Mouse (Mus musculus) right cerebral cortex, postnatal 4 days (tissue): ENCODE results near the gene Txnip.
"Not testable (repeated sequence)": the region's sequence is repeated elsewhere in the genome, so short reads cannot be mapped to it uniquely, and the experiment has no call there.

Source experiments
- DNase-seq: peaks from one replicate; pipeline ENCODE4 v3.0.0-alpha.2; 2022

Gene Txnip

DNA sequence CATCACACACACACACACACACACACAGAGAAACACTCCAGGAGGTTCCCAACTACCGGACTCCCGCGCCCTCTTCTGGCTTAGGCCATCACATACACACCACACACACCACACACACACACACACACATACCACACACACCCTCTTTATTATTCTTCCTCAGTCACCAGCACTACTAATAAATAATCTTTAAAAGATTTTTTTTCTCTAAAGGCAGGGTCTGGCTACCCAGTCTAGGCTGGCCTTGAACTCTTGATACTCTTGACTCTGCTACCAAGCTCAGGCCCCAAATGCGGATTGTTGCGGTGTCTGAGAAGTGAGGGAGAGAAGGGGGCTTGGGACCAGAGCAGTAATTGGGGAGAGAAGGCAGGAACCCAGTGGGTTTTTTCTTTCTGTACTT, 37.1 kb downstream of the Txnip start:
- DNase-seq, result no peak

- no peak for DNase-seq
Measured at GRCm38 (mm10) chr3:96595661-96596060, 37.9 kb downstream of the Txnip start.

- DNase-seq, result peak; percentile 76
Measured at GRCm38 (mm10) chr3:96596228-96596707, 38.5 kb downstream of the Txnip start, which contains the start of gene Ankrd34a. TSS of gene Ankrd34a (plus strand) at chr3:96596636.

GRCm38 (mm10) chr3:96596855-96597254, 39.1 kb downstream of the Txnip start:
- peak; percentile 45 for DNase-seq

- DNase-seq, result peak; percentile 52
Measured at GRCm38 (mm10) chr3:96597435-96597891, 39.7 kb downstream of the Txnip start.

DNA sequence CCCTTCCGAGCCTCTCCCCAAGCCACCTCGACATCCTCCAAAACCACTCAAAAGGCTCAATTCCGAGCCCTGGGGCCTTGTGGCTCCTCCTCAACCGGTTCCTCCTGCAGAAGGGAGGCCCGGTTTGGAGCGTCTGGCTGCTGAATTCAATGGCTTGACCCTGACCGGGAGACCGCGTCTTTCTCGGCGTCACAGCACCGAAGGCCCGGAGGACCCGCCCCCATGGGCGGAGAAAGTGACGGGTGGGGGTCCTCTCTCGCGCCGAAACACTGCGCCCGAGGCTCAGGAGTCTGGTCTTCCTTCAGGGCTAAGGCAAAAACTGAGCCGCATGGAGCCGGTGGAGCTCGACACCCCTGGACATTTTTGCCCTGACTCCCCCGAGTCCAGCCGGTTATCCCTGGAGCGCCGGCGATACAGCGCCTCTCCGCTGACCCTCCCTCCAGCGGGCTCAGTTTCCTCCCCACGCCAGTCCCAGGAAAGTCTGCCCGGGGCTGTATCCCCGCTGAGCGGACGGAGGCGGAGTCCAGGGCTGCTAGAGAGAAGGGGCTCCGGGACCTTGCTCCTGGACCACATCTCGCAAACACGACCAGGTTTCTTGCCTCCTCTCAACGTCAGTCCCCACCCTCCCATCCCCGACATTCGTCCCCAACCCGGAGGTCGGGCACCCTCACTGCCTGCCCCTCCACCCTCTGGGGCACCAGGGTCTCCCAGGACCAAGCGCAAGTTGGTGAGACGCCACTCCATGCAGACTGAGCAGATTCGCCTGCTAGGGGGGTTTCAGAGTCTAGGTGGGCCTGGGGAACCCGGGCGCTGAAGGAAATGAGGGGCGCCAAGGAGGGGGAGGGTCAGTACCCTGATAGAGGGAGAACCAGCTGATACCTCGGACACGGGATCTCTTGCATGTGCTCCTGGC, 40.7 kb downstream of the Txnip start:
- DNase-seq, result peak; percentile 63

- DNase-seq, result no peak
Measured at GRCm38 (mm10) chr3:96599069-96599393, 41.3 kb downstream of the Txnip start.

- DNase-seq, result no peak
Measured at GRCm38 (mm10) chr3:96599411-96599810, 41.7 kb downstream of the Txnip start.

GRCm38 (mm10) chr3:96600639-96601250, 43.0 kb downstream of the Txnip start, which contains the start of gene Lix1l:
TSS of gene Lix1l (plus strand) at chr3:96601149.
- peak; percentile 86 for DNase-seq

GRCm38 (mm10) chr3:96601251-96601787, 43.6 kb downstream of the Txnip start:
- DNase-seq, result peak; percentile 67

GRCm38 (mm10) chr3:96601941-96602703, 44.4 kb downstream of the Txnip start:
- DNase-seq, result peak; percentile 35

GRCm38 (mm10) chr3:96602704-96603084, 44.9 kb downstream of the Txnip start:
- DNase-seq, result no peak

DNA sequence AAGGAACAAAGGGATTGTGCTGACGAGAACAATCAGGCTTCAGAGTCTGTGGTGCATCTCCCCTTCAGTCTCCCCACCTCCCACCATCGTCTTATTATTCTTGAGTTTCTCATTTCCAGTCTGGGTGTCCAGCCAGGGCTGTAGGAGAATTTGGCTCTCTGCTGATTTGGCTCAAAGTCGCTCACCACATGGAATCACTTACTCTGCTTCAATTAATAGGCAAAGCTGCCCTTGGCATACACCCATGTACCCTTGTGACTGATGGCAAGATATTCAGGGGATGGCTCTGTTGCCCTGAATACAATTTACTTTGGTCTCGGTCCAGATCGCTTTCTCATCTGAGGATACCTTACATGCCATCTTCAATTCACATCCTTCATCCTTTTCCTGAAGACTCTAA, 45.6 kb downstream of the Txnip start:
- DNase-seq, result peak; percentile 16

DNA sequence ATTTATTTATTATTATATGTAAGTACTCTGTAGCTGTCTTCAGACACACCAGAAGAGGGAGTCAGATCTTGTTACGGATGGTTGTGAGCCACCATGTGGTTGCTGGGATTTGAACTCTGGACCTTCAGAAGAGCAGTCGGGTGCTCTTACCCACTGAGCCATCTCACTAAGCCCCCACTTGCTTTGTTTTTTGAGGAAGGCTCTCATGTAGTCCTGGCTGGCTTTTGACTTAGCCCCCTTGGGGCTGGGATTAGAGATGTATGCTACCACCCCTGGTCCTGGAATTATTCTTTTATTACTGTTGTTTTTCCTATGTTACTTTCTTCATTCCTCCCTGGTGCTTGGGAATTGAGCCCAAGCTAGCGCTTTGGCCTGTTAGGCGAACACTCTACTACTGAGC, 48.2 kb downstream of the Txnip start:
- DNase-seq, result not testable (repeated sequence)

- DNase-seq, result no peak
Measured at GRCm38 (mm10) chr3:96606618-96607017, 48.9 kb downstream of the Txnip start.
